8 mouse cellular contexts compared by ENCODE assay signal in genomic region chr7:16175542-16175931, GRCm38 (mm10). TPM values are rescaled to one million over a fixed set of nuclear protein-coding genes. Genes with fewer than 3 reads are reported as not detected.
A peak's percentile ranks its signal among the peaks of the same experiment; 100 is the strongest.
DNase-seq lines count a peak whose midpoint lies in the region; ATAC-seq lines count a peak whose summit lies in the region.

No protein-coding gene starts in this region.

- peak overlapping the region; percentile 65 for H3K9ac ChIP-seq in kidney, embryonic 16.5 days (replicated peaks; ENCODE audit: low read length)
- H3K9ac ChIP-seq in intestine, embryonic 15.5 days = peak overlapping the region; percentile 73
- H3K9ac ChIP-seq in neural tube, embryonic 13.5 days = peak overlapping the region; percentile 92

- peak overlapping the region; percentile 59 for H3K4me3 ChIP-seq in kidney, embryonic 16.5 days (ENCODE audit: low read length)
- H3K4me3 ChIP-seq in brown adipose tissue, adult 24 weeks (ENCODE audit: insufficient read depth, low read depth, low read length) = peak overlapping the region; percentile 71
- peak overlapping the region; percentile 75 for H3K4me3 ChIP-seq in intestine, embryonic 15.5 days (replicated peaks)
- H3K4me3 ChIP-seq in neural tube, embryonic 13.5 days = peak overlapping the region; percentile 81

- H3K4me2 ChIP-seq in kidney, embryonic 16.5 days (replicated peaks; ENCODE audit: low read depth, low read length) = peak overlapping the region; percentile 65
- peak overlapping the region; percentile 84 for H3K4me2 ChIP-seq in intestine, embryonic 15.5 days (replicated peaks)
- H3K4me2 ChIP-seq in neural tube, embryonic 13.5 days = peak overlapping the region; percentile 79

- H3K27ac ChIP-seq in kidney, embryonic 16.5 days (ENCODE audit: low read length) = no peak overlapping the region
- no peak overlapping the region for H3K27ac ChIP-seq in brown adipose tissue, adult 24 weeks (replicated peaks; ENCODE audit: low read depth, low read length)
- peak overlapping the region; percentile 62 for H3K27ac ChIP-seq in intestine, embryonic 15.5 days
- H3K27ac ChIP-seq in neural tube, embryonic 13.5 days (replicated peaks) = peak overlapping the region; percentile 93

- H3K36me3 ChIP-seq in kidney, embryonic 16.5 days (ENCODE audit: insufficient read depth, low read length) = peaks cover 10% of the 10 kb centered on the region; the same call in 1 of the 2 replicates
- peaks cover 9% of the 10 kb centered on the region for H3K36me3 ChIP-seq in intestine, embryonic 15.5 days
- peaks cover 36% of the 10 kb centered on the region for H3K36me3 ChIP-seq in neural tube, embryonic 13.5 days

- DNase-seq in kidney, postnatal 14 days = no peak
- no peak for DNase-seq in urinary bladder, postnatal 36 days (ENCODE audit: low spot score in 2 of 2)
- DNase-seq in frontal cortex, adult 2 months (ENCODE audit: extremely low spot score in 1 of 2, low spot score in 1 of 2) = no peak
- DNase-seq in spleen, postnatal 36 days (ENCODE audit: low spot score in 2 of 2) = no peak

- H3K9me3 ChIP-seq in kidney, embryonic 16.5 days (ENCODE audit: low read length) = no peaks in the 10 kb centered on the region
- no peaks in the 10 kb centered on the region for H3K9me3 ChIP-seq in intestine, embryonic 15.5 days
- no peaks in the 10 kb centered on the region for H3K9me3 ChIP-seq in neural tube, embryonic 13.5 days

- peaks cover 6% of the 10 kb centered on the region; the same call in 1 of the 2 replicates for H3K27me3 ChIP-seq in kidney, embryonic 16.5 days (ENCODE audit: insufficient read depth, low read length)
- H3K27me3 ChIP-seq in intestine, embryonic 15.5 days (replicated peaks) = no peaks in the 10 kb centered on the region
- H3K27me3 ChIP-seq in neural tube, embryonic 13.5 days = no peaks in the 10 kb centered on the region

- H3K4me1 ChIP-seq in kidney, embryonic 16.5 days (ENCODE audit: insufficient read depth, low read length) = peaks cover 31% of the 10 kb centered on the region
- no peaks in the 10 kb centered on the region for H3K4me1 ChIP-seq in brown adipose tissue, adult 24 weeks (ENCODE audit: control insufficient read depth, insufficient read depth, insufficient read length, low read length)
- H3K4me1 ChIP-seq in intestine, embryonic 15.5 days (replicated peaks) = peaks cover 16% of the 10 kb centered on the region
- peaks cover 55% of the 10 kb centered on the region for H3K4me1 ChIP-seq in neural tube, embryonic 13.5 days (replicated peaks)

- 0% methylated on average over 10 of the region's 10 CpGs for WGBS in kidney, embryonic 16.5 days
- WGBS in intestine, embryonic 15.5 days = 0% methylated on average over 10 of the region's 10 CpGs
- WGBS in neural tube, embryonic 13.5 days = 0% methylated on average over 10 of the region's 10 CpGs

- no peak for ATAC-seq in kidney, embryonic 16.5 days (ENCODE audit: low FRiP score, low TSS enrichment)
- ATAC-seq in intestine, embryonic 15.5 days = peak; percentile 42; the same call in 1 of the 2 replicates
- peak; percentile 13 for ATAC-seq in neural tube, embryonic 13.5 days (ENCODE audit: low read depth)

RNA-seq across cellular contexts. Expression of gene Meis3, which starts 0.6 kb away (rescaled TPM):
- 23.9 and 27.7 TPM in 2 replicates for polyA plus RNA-seq in kidney, embryonic 16.5 days (2015; fragmentation: Nextera tagmentation; extraction: Ambion mirVana)
- polyA plus RNA-seq in brown adipose tissue, adult 24 weeks (2012; ENCODE audit: insufficient read depth, insufficient read length, missing spikeins) = 1.6 and 3.1 TPM in 2 replicates
- polyA plus RNA-seq in intestine, embryonic 15.5 days (2015; fragmentation: Nextera tagmentation; extraction: Ambion mirVana) = 30.8 and 31.8 TPM in 2 replicates
- 139 and 161 TPM in 2 replicates for polyA plus RNA-seq in neural tube, embryonic 13.5 days (2015; fragmentation: Nextera tagmentation; extraction: Ambion mirVana)
- polyA plus RNA-seq in frontal cortex, adult 2 months (2012; rRNA removed) = 83.7 and 85.4 TPM in 2 replicates

RNA-seq across cellular contexts. Expression of gene Slc8a2, which starts 45.9 kb away (rescaled TPM):
- polyA plus RNA-seq in kidney, embryonic 16.5 days (2015; fragmentation: Nextera tagmentation; extraction: Ambion mirVana) = 0.12 and 0.17 TPM in 2 replicates
- polyA plus RNA-seq in brown adipose tissue, adult 24 weeks (2012; ENCODE audit: insufficient read depth, insufficient read length, missing spikeins) = not detected in 2 replicates
- polyA plus RNA-seq in intestine, embryonic 15.5 days (2015; fragmentation: Nextera tagmentation; extraction: Ambion mirVana) = 0.15 and 0.23 TPM in 2 replicates
- 1.1 and 1.4 TPM in 2 replicates for polyA plus RNA-seq in neural tube, embryonic 13.5 days (2015; fragmentation: Nextera tagmentation; extraction: Ambion mirVana)
- polyA plus RNA-seq in frontal cortex, adult 2 months (2012; rRNA removed) = 122 and 124 TPM in 2 replicates

RNA-seq across cellular contexts. Expression of gene Dhx34, which starts 46.3 kb away (rescaled TPM):
- polyA plus RNA-seq in kidney, embryonic 16.5 days (2015; fragmentation: Nextera tagmentation; extraction: Ambion mirVana) = 21.3 and 21.5 TPM in 2 replicates
- polyA plus RNA-seq in brown adipose tissue, adult 24 weeks (2012; ENCODE audit: insufficient read depth, insufficient read length, missing spikeins) = 7.3 and 8.3 TPM in 2 replicates
- 21.8 and 34.2 TPM in 2 replicates for polyA plus RNA-seq in intestine, embryonic 15.5 days (2015; fragmentation: Nextera tagmentation; extraction: Ambion mirVana)
- 11.3 and 13.2 TPM in 2 replicates for polyA plus RNA-seq in neural tube, embryonic 13.5 days (2015; fragmentation: Nextera tagmentation; extraction: Ambion mirVana)
- 11.9 and 12.5 TPM in 2 replicates for polyA plus RNA-seq in frontal cortex, adult 2 months (2012; rRNA removed)

RNA-seq across cellular contexts. Expression of gene Kptn, which starts 55.8 kb away (rescaled TPM):
- polyA plus RNA-seq in kidney, embryonic 16.5 days (2015; fragmentation: Nextera tagmentation; extraction: Ambion mirVana) = 33.9 and 36.8 TPM in 2 replicates
- polyA plus RNA-seq in brown adipose tissue, adult 24 weeks (2012; ENCODE audit: insufficient read depth, insufficient read length, missing spikeins) = 13.2 and 18.1 TPM in 2 replicates
- 24.4 and 25.6 TPM in 2 replicates for polyA plus RNA-seq in intestine, embryonic 15.5 days (2015; fragmentation: Nextera tagmentation; extraction: Ambion mirVana)
- polyA plus RNA-seq in neural tube, embryonic 13.5 days (2015; fragmentation: Nextera tagmentation; extraction: Ambion mirVana) = 37.9 and 41.4 TPM in 2 replicates
- polyA plus RNA-seq in frontal cortex, adult 2 months (2012; rRNA removed) = 50.7 and 58.1 TPM in 2 replicates

Comparison
In these comparisons a context has a peak if more than half of its experiments do, and no peak if none do; other contexts are left out.
1. H3K27ac ChIP-seq: peak in intestine, embryonic 15.5 days (single experiment) and neural tube, embryonic 13.5 days (single experiment); none in kidney, embryonic 16.5 days (single experiment) and brown adipose tissue, adult 24 weeks (single experiment).
2. RNA of gene Slc8a2, which starts 45.9 kb away (polyA plus RNA-seq): 122 to 124 TPM in frontal cortex, adult 2 months; 1.1 to 1.4 TPM in neural tube, embryonic 13.5 days, 0.15 to 0.23 TPM in intestine, embryonic 15.5 days, 0.12 to 0.17 TPM in kidney, embryonic 16.5 days and not detected in brown adipose tissue, adult 24 weeks; every median in the first group is over 10 times any median in the second.
3. Peak in every context shown above with its lines, with median percentiles within 50 percentile points of each other: H3K4me2 ChIP-seq, H3K4me3 ChIP-seq and H3K9ac ChIP-seq.